Comparison of ENCODE assay signal across 20 mouse cellular contexts in genomic region chr4:104572440-104572839, GRCm38 (mm10).
"Had no signal": no experiment of that assay in that cellular context is flagged by ENCODE, and none has a peak within 500 bp of the region (broad histone marks: within the 10 kb centered on the region; RNA-seq: fewer than 3 reads in every experiment).

No protein-coding gene starts in this region.

- ATAC-seq: inflammation-experienced regulatory T-cells, adult 6 months; intestine, embryonic 16.5 days; liver, postnatal 0 days had no signal

- H3K4me1 ChIP-seq: limb, embryonic 15.5 days had no signal

- H3K4me3 ChIP-seq: limb, embryonic 12.5 days; limb, embryonic 15.5 days; myocyte had no signal

- H3K36me3 ChIP-seq: limb, embryonic 12.5 days; limb, embryonic 15.5 days had no signal

- DNase-seq: kidney, adult 18-20 months; kidney, adult 9 months; kidney, postnatal 14 days; kidney, postnatal 4 days; left cerebral cortex, postnatal 4 days; liver, postnatal 0 days; lung, embryonic 14.5 days; lung, postnatal 10 days; lung, postnatal 36 days; thymus, adult 2 months; thymus, postnatal 14 days; thymus, postnatal 4 days had no signal

- H3K4me2 ChIP-seq: limb, embryonic 12.5 days; limb, embryonic 15.5 days; liver, embryonic 11.5 days; lung, embryonic 14.5 days had no signal

- H3K27ac ChIP-seq: limb, embryonic 12.5 days; limb, embryonic 15.5 days; liver, embryonic 14.5 days; stomach, postnatal 0 days had no signal

- H3K27me3 ChIP-seq: limb, embryonic 12.5 days; limb, embryonic 15.5 days had no signal

- H3K9ac ChIP-seq: limb, embryonic 12.5 days; limb, embryonic 15.5 days; liver, embryonic 14.5 days; liver, postnatal 0 days; lung, embryonic 14.5 days had no signal

- H3K9me3 ChIP-seq: limb, embryonic 12.5 days; limb, embryonic 15.5 days had no signal
